Mouse (Mus musculus) heart, adult 8-10 months (tissue): ENCODE data around the gene Swt1. TPM values are rescaled to one million over a fixed set of nuclear protein-coding genes. Genes with fewer than 3 reads are reported as not detected.
"Not testable (repeated sequence)": the region's sequence is repeated elsewhere in the genome, so short reads cannot be mapped to it uniquely, and the experiment has no call there.

Experiments
- DNase-seq: peaks from one replicate; pipeline ENCODE4 v3.0.0; 2022; ENCODE audit warnings: low spot score
- total RNA-seq, 4 experiments: library from RNA; stranded (reverse); gene quantifications; 2 replicates each; pipeline ENCODE4 v1.2.4; 2022

Swt1 gene
- total RNA-seq, 4 experiments from 2014 or later: 9.8 to 12.1 (median 10.7) TPM

DNA sequence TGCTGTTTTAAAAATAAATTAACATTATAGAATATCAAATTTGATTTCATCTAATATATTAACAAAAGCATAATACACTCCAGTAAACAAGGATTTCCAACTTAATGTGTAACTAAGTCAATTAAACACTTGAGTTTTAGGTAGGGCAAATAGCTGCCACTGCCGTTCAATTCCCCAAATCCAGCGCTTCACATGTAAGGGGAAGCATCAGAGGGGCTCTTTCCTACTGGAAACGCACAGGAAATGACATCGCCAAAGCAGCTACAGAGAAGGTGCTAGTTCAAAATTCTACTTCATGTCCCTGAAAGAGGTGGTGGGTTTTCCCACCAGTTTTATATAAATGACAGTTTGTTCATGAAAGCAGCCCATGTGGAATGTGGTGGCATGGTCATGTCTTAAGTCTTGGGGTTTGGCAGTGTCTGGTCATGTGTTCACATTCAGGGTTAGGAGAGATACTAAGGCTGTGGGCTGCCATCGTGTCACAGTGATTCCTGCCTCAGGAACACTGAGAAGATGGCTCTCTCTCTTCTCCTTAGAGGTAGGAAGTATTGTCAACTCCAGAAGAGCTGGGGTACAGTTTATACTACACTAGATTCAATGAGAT is 60.4 kb downstream of the Swt1 start:
- no peak for DNase-seq

DNA sequence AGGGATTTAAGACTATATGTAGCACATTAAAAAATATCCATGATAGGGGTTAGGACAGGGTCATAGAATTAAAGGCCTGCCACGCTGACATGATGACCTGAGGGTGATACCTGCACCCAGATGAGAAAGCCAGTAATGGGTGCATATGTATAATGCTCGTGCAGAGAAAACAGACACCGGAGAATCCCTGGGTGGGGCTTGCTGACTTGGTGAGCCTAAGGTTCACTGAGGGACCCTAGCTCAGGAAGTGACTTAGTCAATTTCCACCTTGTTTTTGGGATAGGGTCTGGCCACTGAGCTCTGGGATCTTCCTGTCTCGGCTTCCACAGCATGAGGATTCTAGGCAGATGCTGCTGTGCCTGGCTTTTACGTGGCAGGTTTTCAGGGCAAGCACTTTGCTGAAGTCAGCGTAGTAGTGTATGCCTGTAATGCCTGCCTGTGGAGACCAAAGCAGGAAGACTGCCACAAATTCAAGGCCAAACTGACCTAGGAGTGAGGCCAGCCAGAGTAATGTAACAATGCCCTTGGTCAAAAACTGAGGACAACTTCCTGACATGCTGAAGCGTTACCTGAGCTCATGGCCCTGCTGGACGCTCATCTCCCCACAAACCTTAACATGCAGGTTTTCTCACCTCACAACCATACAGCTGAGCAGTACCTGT is 61.2 kb downstream of the Swt1 start:
- DNase-seq: no peak

DNA sequence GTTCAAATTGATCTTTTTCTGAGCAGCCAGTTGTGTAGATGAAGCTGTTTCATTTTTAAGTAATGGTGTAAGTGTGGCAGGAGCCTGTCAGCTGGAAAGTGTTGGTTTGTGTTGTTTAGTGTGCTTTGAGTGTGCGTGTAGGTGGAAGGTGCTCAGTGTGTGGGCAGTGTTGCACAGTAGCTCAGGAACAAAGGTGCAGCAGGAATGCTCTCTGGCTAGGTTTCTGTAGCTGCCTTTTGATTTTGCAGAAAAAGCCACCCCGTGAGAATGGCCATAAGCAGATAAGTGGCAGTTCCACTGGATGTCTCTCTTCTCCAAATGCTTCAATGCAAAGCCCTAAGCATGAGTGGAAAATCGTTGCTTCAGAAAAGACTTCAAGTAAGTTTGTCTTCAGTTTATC is 68.9 kb downstream of the Swt1 start:
- no peak for DNase-seq

DNA sequence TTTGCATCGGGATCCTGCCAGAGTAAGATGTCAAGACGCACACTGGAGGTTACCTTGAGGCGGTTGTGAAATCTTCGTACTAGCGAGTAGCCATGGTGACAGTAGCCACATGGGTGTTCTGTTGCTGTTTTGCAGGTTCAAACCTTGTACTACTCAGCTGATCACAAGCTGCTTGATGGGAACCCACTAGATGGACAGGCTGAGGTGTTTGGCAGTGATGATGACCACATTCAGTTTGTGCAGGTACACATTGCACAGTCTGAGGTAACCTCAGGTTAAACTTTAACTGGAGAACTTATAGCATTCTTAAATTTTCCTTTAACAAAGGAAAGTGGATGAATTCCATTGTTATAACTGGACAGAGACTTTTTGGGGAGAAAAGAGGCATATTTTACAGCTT is 72.3 kb downstream of the Swt1 start:
- no peak for DNase-seq

DNA sequence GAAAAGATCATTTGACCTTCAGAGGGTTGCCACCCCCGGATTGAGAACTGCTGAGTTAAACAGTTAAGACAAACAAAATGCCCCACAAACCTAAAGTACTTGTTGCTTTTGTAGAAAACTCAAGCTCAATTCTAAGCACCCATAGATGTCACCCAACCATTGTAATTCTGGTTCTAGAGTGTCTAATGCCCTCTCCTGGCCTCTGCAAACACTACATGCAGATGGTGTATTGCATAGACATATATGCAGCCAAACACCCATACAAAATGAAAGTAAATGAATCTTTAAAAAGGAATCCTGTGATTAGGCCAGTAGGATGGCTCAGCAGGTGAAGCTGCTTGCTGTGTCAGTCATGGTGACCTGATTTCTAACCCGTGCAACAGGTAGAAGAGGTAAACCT is 75.3 kb downstream of the Swt1 start:
- DNase-seq: peak; percentile 26

DNA sequence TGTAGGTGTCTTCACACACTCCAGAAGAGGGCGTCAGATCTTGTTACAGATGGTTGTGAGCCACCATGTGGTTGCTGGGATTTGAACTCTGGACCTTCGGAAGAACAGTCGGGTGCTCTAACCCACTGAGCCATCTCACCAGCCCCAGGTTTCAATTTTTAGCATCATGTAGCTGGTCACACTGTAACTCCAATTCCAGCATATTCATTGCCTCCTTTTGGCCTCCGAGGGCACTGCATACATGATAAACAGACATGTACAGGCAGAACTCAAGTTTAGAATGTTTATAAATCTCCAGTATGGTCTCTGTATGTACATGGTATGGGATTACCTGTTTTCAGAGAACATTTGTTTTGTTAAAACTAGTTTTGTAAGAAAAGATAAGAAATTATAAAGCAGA is 80.0 kb downstream of the Swt1 start:
- not testable (repeated sequence) for DNase-seq

DNA sequence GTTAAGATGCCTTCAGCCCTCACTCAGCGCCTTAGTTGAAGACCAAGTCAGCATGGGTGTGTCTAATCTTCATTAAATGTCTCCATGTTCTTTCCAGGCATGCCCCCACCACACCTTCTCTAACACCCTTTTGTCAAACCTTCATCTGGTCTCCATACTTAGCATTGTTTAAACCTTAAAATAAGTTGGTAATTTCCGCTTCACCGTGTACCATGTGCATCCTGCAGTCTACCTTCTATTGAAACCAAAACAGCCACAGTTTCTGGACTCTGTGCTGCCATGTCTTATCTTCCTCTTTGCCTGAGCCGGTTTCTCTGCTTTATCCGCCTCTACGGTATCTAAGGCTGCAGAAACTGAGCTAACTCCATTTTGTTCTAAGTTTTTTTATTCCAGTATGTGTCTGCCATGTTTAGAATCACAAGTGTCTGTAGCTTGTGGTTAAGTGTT is 81.6 kb downstream of the Swt1 start:
- no peak for DNase-seq

DNA sequence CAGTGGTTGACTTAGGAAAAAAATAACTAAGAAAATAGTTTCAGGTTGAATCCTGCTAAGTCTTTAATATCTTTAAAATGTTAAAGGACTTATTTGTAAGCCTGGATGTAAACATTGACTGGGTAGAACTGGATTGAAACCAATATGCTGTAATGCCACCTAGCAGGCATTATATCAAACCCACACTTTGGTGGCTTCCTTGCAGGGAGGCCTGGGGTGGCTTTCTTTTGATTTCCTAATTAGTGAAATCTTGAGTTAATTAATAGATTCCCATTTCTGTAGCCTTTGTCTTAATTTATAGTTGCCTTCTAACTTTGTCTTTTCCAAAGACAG is 82.4 kb downstream of the Swt1 start:
- no peak for DNase-seq

DNA sequence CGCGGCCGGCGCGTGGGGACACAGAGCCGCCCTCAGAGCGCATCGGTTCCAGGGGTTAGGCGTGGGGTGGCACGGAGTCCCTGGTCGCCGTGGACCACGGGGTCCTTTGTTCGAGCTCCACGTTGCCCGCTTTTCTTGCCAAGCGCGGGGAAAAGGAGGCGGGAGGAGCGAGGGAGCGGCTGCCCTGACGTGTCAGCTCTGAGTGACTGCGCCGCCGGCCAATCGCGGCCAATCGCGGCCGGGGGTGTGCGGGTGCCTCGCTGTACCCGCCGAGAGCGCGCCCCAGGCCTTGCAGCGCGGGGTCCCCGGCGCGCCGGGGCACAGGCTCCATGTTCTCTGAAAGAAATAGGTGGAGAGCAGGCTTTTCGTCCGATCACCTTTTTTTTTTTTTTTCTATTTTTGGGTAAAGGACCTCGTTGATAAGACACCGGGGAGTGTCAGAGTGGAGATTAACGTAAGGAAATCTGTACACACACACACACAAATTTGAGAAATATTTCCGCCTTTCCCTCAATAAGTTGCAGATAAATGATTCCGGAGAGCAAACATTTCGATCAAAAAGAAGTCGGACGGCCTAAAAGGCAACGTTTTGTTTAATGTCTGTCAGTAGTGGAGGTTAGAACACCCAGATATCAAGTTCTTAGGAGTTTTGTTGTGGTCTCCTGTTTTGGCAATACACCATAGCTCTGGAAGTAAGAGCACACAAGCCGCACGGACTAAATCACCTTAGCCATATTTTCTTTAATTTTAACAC is 83.0 kb downstream of the Swt1 start:
- peak; percentile 93 for DNase-seq

DNA sequence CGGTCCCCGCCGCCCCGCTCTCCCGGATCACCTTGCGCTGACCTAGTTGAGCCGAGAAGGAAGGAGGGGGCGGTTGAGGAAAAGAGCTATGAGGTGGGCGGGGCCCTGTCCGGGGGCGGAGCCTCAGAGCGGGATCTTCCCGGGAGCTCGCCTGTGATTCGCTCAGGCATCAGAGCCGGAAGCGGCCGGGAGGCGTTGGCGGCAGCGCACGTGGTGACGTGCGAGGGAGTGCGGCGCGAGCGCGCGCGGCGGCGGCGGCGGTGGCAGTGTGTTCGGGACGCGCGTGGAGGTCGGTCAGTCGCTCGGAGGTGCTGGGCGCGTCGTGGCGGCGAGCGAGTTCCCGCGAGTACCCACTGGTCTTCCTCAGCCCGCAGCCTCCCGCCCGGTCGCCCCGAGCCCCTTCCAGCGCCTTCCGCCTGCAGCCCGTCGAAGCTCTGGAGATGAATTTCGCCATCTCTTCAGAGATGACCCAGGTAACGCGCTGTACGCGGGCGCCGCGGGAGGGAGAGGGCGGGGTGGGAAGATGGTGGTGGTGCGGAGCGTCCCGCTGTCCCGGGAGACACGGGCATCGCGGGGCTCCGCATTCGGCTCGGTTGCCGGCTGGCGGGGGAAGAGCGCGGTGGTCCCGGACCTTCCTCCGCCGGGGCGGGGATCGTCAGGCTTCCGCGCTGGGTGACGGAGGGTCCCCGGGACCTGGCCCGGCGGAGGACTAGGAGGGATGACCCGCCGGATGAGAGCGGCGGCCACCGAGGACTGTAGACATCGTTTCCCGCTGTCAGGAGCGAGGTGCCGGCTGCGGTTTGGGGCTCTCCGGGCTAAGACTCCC is 83.8 kb downstream of the Swt1 start, which contains the start of gene Ivns1abp:
Gene Ivns1abp, plus strand, starts transcription at position 195 of the 826 bp plus-strand sequence.
- peak; percentile 96 for DNase-seq

DNA sequence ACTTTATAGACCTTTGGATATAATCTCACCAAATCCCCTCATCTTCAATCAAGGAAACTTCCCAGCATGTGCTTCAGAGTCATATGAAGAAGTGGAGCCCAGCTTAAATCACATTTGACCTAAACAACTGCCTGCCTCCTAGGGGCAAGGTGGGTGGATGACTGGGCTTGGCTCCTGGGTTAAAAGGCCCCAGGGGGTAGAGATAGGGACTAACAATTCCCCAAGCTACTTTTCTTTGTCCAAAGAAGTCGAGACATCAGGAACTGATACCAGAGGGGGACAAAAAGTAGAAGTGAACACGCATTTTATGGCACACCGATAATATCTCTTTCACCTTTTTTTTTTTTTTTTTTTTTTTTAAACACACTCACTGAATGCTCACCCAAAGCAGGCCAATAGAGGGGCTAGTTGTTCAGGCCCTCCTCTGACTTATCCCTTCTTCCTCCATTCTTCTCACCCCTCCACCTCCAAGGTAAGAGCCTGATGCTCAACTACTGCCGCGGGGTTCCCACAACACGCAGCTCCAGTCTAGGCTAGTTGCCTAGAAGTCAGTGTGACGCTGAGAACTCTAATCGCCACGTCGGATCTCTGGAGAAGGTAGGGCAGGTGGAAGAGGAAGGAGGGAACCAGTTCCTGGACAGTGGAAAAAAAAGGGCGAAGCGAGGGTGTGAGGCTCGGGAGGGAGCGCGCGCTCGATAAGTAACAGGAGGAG is 84.5 kb downstream of the Swt1 start:
- DNase-seq: no peak

DNA sequence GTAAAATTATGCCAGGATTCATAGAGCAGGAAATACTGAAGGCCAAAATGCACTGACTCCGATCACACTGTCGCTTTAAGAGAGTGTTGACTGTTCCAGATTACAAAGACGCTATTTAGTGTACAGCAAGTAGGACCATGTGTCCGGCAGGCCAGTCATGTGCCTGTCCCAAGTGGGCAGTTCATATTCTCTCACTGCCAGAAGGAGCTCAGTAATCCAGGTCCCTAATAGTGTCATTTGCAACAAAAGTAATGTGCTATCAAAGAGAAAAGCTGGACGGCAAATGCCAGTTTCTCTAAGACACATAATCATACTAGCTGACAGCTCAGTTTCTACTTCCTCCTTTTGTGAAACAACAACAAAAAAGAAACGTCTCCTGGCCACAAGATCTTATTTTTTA is 85.3 kb downstream of the Swt1 start:
- DNase-seq: peak; percentile 60

DNA sequence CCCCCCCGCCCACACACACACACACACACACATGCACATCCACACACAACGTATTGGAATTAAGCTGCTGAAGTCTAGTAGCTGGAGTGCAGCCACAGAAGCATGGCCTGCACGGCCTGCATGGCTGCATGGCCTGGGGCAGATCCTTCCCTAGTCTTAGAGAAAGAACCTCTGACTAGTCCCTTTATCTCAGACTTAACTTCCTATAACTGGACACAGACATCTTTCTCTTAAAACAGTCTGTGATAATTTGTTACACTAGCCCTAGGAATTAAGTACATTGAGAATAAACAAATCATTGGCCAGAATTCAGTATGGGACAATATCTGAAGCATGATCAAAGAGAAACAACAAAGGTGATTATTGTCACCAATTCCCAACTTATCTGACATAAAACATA is 85.9 kb downstream of the Swt1 start:
- no peak for DNase-seq

DNA sequence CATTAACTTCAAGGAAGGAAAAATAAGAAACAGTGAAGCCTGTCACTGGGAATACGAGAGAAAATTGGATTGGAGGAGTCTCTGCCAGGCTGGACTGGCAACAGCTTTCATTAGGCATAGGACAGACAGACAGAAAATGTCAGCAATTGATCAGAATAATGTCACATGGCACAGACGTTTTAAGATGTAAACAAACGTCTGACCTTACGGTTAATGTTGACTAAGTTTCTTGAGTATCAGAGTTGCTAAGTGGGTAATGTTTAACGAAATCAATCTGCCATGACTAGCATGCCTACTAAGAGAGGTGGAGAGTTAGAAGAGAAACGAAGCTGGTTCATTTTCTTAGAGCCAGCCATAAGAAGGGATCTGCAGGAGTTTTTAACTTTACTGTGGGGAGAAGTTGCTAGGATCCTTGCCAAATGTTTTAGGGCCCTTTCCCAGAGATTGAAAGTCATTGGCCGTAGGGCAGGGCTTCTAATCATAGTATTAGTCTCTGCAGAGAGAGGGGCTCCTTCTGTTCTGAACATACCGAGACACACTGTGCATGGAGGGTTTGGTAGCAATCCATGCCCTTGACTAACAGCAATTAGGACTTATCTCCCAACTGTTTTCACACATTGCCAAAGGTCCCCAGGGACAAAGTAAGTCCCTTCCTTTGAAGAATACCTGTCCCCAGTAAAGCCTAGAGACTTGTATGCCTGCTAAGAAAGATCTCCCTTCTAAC is 86.8 kb downstream of the Swt1 start:
- DNase-seq: peak; percentile 55

DNA sequence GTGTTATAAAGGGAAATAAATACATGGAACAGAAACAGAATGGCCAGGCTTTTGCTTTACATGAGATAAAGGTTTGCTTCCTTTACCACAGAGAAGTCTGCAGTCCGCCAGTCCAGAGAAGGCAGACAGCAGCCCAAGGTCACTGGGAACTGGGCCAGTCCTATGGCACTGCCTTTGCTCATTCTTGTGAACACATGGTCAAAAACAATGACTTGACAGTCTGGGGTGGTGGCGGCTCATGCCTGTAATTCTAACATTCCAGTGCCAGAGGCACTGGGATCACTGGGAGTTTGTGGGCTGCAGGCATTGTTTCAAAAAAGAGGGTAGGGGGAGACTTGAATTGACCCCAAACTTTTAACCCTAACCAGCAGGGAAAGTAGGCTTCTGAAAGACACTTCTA is 89.3 kb downstream of the Swt1 start:
- peak; percentile 49 for DNase-seq

DNA sequence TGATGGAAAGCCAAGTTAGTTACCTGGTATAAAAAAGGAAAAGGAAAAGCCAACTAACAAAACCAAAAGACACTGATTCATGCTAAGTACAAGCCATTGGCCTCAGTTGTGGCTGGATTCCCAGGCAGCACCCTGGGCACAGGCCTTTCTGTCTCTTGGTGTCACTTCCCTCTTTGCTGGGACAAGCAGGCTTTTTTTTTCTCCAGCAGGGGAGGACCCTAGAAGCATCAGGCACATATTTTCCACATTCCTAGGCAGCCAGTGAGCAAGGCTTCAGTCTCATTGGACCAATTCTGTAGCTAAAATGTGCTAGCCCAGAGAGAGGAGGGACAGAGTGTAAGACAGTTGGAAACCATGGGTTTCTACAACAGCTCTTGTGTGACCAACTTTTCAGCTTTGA is 90.0 kb downstream of the Swt1 start:
- DNase-seq: peak; percentile 26

DNA sequence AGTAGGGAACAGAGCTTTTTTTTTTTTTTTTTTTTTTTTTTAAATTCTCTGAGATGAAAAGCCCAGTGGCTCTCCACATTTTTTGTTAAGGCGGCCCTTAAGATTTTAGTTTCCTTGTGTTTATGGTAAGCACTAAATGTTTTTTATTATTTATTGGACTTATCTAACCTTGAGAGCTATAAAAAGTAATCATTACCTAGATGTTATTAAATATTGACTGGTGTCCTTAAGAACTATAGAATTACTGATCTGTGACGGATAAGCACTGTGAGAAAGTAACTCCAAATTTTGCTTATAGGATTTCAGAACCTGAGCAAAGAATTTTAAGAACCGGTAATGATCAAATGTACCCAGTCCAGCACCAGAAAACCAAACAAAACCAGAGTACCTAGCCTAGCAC is 95.4 kb downstream of the Swt1 start:
- DNase-seq: no peak

DNA sequence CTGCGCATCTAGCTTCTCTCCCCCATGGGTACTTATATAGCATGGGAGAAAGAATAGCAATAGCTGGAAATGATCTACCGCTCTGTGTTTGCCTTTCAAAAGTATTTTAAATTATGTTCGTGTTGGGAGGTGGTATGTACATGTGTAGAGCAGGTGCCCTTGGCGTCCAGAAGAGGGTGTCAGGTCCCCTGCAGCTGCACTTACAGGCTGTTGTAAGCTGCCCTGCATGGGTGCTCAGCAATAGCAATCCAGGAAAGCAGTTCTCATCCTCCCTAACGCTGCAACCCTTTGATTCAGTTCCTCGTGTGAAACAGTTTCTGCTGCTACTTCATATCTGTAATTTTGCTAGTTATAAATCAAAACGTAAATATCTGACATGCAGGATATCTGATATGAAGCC is 98.7 kb downstream of the Swt1 start:
- DNase-seq: no peak

DNA sequence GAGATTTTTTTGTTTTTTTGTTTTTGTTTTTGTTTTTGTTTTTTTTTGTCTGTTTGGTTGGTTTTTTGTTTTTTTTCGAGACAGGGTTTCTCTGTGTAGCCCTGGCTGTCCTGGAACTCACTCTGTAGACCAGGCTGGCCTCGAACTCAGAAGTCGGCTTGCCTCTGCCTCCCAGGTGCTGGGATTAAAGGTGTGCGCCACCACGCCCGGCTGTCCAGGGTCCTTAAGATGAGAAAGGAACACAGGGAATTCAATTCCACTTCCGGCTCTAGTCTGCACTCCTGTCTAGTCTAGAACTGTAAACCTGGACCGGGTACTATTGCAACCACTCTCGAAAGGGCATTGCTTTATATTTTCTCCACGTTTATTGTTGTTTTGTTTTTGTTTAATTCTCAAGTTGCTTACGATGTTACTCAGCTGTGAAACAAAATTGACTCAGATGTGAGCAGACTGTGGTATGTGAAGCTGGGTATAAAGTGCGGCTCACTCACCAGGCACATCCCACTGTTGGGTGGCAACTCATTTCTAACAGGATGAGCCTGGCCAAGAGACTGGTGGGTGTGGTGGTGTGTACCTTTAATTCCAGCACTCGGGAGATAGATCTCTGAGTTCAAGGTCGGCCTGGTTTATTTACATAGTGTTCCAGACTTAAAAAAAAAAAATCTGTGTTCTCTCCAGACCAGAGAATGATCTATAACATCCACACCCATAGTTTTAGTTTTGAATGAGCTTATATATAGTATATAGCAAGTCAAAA is 99.7 kb downstream of the Swt1 start:
- DNase-seq: no peak

DNA sequence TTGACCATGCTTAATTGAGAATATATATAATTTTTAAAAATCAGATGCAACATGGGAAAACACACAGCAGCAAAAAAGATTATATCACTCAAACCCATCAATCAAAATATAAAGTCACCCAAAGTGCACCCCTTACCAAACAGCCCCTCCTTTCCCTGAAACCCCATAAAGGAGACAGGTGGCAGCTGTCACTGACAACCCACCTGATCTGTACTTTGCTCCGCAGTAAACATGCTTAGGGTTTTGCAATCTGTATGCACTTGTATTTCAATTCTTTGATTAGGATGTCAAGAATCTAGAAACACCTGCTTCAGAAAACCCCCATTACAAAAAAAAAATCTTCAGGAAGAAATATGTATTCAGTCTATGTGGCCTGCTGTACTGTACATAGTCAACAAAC is 102.9 kb downstream of the Swt1 start:
- no peak for DNase-seq
